Mouse (Mus musculus) kidney, postnatal 10 days (tissue): ENCODE data around the gene 4930452B06Rik.
"Not testable (repeated sequence)": the region's sequence is repeated elsewhere in the genome, so short reads cannot be mapped to it uniquely, and the experiment has no call there.

Source experiments
- DNase-seq: peaks from one replicate; pipeline ENCODE4 v3.0.0; 2021; ENCODE audit warnings: mixed read lengths

4930452B06Rik gene

DNA sequence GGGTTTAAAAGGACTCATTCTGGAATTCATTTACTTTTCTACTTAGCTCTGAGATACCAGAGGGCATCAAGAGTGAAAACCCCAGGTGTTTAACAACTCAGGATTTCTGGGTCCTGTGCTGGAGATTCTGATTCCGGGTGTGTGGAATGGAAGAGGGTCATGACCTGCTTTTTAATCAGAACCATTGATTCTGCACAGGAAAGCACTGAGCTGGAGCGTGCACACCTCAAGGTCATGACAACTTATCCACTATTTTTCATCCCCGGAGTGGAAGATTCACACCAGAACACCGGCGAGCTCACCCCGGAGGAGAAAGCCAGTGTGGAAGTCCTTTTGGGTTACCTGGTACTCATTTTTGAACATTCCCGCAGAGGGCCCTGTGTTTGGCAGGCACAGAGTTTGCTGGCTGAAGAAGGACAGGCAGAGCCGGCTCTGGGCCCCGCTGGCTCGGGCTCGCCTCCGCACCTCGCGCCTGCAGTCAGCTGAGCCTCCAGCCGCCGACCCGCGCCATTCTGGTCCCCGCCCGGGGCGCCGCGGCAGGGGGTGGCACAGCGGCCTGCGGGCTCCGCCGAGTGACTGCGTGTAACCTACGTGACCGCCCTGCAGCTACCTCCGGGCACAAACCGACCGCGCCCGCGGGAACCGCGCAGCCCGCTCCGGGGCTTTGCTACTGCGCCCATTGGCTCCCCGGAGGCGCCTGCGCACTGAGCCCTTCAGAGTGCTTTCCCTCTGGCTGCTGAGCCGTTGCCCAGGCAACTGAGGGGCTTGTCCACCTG lies at the start of gene 4930452B06Rik:
TSS of gene 4930452B06Rik (minus strand) at position 605 of the 776 bp plus-strand sequence.
- peak; percentile 90 for DNase-seq

DNA sequence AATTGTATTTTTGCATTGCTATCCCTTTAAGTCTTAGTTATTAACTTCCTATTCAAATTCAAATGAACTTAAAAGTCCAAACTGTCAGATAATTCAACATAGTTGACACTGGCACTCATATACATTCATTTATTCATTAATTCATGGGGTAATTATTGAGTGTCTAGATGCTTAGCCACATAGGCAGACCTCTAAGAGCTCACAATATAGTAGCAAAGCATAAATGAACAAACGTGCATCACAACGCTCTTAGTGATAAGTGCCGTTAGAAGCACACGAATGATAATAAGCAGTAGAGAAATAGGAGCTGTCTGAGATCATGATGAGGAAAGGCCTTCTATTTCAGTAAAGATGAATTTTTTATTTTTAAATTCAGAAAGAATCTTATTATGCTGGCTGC lies 46.6 kb upstream of the 4930452B06Rik start:
- no peak for DNase-seq

DNA sequence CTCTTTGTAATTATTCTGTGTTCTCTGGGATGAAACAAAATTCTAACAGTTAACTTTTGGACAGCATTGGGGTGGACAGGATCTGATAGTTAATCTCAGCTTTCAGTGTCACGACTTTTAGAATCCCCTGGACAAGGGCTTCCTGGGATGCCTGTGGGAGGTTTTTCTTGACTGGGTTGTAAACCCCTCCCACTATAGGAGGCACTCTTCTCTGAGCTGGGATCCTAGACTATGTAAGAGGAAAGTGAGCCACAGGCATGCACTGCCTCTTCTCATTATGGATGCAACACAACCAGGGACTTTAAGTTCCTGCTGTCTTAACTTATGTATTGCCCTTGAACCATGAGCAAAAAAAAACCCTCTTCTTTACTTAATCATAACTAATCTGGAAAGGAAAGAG lies 23.4 kb upstream of the 4930452B06Rik start:
- no peak for DNase-seq

DNA sequence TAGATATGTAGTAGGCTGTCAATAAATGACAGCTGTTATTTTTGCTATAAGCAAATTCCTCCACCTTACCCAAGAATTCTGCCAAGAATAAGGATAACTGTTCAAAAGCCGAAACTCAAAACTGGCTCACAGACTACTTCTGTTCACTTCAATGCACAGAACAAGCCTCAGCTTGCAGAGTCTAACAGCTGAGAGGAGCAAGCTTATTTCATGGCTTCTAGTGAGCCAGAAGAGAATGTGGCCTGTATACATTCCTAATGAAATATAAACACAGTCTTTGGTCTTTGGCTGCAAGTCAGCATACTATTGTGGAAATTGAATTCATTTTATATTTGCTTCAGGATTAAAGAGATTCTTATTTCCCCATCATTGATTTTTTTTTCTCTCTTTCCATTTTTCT lies 22.4 kb upstream of the 4930452B06Rik start:
- no peak for DNase-seq

DNA sequence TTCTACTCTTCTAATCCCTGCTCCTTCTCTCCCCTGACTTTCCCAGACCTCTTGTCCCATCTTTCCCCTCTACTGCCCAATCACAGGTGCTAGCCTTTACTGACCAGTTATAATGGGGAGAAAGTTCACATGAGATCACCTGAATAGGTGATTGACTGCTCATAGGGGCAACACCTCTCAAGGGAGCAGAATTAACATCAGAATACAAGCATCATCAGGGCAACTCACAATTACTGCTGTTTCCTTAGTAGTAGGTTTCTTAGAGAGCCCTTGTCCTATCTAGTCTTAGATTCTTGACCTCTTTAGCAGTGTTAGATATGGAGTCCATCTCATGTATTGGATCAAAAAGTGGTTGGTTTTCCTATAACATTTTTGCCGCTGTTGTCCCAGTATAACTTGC lies 20.1 kb upstream of the 4930452B06Rik start:
- DNase-seq = no peak

DNA sequence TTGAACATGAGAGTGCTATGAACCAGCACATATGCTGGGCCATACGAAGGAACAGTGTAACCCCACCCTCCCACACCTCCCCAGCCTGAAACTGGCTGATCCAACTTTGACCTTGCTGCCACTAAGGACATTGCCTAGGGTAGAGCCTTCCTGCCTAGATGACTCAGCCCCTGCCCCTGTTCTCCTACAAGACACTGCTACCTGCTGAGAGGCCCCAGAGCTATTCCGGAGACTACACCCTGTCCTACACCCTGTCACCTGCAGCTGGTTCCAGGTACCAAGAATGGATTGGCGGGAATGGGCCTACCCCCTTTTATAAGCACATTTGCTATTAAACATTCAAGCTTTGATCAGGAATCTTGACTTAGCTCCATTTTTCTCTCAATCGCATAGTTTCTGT lies 13.9 kb upstream of the 4930452B06Rik start:
- no peak for DNase-seq

DNA sequence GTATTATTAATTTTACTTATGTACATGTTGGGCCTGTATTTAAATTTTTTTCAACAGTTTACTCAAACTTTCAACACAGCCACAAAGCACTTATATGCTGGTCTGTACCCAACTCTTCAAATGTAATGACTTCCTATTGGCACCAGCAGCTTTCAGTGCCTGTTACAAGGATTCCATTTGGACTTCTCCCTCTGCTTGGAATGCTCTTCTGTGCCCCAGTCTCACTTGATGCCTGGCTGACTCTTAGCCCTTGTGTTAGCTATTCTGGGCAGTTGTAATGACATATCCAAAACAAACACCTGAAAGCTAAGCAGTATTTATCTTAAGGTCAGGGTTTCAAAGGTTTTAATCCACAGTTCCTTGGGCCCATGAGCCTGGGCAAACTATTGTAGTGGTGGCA lies 5.7 kb downstream of the 4930452B06Rik start:
- DNase-seq = no peak

DNA sequence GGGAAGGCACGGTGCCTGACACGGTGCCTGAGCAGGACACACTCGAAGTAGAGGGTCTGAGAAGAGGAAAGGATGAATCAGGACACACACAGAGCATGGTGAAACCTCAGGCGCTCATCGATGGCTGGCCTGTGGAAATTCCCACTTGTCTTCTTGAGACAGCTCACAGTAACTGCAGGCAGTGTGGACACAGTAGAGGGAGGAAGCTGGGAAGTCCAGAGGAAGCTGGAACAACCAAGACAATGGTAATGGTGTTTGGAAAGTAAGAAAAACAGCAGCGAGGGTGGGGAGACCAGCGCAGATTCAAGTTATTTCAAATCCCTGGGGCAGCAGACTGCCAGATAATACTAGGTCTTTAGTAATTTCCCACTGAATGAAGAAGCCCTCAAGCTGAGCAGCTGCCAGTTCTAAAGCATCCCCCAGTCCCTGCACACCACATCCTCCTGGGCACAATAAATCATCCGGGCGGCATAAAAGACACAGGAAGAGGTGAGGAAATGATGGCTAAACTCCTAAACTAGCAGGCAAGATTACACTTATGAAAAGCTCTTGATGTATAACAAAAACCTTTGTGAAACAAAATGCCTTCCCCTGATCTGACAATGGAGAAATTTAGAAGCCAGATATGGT lies 24.3 kb downstream of the 4930452B06Rik start:
- DNase-seq = peak; percentile 55

DNA sequence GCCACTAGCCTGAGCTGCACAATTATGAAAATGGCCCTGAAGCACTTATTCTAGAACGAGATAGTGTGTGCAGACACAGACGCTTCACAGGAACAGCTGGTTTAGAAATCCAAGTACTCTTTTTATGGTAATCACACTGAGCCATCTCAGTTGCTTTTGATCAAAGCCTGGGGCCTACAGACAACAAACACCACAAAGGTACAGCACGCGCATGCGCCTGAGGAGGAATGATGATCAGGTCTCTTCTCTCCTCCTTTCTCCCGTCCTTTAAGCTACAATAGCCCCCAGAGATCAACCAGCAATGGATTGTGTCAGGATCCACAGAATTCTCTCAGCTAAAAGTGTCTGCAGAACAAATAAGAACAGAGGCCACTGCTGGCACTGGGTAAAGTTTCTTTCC lies 33.8 kb downstream of the 4930452B06Rik start:
- DNase-seq = no peak

DNA sequence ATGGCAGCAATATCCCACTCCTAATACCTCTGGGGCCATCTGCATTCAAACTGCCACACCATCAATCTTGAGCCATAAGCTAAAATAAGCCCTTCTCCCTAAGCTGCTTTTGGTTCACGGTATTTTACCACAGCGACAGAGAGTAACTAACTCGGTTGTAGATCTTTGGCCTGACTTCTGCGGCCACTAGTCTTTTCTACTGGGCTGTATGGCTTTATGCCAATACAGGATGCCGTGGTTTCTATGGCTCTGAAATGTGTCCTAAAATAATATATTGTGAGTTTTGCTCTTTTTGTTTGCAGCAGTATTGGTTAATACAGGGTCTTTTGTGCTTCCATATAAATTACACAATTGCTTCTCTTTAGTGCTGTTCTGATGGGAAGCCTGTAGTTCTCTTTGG lies 37.6 kb downstream of the 4930452B06Rik start:
- DNase-seq = no peak

DNA sequence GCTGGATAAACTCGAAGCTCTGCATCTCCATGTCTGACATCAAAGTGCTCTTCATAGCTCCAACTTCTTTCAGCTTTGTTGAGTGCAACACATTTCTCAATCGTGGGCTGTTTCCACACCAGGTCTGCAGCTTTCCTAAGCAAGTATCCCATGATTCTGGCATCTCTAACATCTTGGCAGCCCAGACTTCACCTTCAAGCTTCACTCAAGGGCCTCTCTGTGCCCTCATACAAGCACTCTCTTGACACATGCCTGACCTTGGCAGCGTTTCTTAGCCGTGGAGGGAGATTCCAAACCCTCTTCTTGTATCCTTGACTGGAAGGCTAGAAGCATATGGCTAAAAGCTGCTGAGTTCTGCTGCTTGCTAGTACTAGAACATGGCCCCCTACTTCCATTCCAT lies 38.6 kb downstream of the 4930452B06Rik start:
- DNase-seq = no peak

DNA sequence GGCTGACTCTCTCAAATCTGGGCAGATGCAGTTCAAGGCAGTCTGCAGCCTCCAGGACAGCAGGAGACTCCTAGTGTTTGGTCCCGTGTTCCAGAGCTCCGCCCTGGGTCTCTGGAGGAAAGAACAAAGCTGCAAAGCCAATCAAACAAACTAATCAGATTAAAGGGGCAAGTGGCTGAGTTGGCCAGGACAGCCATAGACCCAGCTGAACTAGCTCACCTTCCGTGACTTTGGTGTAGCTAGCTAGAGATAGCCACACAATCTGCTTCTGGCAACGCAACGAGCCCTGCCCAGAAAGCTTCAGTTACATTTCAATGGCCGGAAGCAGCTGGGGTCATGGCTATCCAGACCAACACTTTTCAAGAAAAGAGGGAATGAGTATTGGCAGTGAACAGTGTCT lies 44.9 kb downstream of the 4930452B06Rik start:
- peak; percentile 24 for DNase-seq

DNA sequence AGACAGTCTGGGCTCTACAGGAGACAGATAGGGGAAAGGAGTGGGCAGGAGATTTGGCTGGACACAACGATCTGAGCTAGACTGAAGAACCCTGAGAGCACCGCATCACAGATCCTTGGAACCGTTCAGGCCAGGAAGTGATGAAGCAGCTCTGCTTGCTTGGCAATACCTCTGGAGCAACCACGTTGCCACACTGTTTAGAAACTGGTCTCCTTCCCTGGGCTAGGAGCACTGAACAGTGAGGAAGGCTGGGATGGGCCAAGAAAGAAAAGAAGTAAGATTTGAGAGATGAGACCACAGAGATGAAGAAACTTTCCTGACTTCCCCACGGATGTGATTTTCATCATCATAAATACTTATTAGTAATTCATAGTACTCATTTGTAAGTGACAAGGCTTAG lies 45.5 kb downstream of the 4930452B06Rik start:
- DNase-seq = no peak

DNA sequence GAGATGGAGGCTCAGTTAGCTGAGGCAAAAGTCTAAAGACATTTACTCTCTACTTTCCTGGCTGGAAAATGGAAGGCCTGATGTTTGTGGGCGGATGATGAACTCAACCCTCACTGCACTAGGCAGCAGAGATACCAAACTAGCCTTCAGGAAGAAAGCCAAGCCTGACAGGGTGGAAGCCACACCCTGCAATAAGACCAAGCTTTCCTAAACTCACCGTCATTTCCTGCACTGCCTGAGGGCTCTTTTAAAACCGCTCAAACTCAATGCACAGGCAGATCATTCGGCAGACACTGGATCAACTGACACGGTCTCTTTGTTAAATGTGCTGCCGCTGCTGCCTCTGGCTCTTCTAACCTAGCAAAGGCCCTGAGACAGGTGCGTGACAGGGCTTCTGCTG lies 50.4 kb downstream of the 4930452B06Rik start:
- no peak for DNase-seq

DNA sequence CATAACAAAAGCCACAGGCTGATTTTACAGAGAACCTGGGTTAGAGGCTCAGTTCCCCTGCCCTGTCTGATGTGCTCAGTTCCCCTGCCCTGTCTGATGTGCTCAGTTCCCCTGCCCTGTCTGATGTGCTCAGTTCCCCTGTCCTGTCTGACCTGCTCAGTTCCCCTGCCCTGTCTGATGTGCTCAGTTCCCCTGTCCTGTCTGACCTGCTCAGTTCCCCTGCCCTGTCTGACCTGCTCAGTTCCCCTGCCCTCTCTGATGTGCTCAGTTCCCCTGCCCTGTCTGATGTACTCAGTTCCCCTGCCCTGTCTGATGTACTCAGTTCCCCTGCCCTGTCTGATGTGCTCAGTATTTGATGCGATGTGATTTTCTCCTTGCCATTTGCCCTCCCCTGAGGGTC lies 51.6 kb downstream of the 4930452B06Rik start:
- not testable (repeated sequence) for DNase-seq

DNA sequence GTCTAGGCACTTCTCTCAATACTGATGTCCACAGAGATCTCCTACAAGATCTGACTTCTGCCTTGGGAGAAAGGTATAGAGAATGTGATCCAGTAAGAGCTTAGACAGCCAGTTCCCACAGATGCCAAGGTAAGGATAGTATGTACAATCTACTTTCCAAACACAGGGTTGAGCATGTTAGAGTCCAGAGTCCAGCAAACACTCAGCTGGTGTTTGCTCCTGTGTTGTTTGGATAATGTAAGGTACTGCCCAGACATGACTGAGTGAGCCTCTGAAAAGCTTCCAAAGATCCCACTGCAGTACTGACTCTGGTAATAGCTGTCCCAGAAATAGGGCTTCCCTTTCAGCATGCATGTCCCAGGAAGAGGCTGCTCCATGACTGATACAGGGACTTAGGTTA lies 54.0 kb downstream of the 4930452B06Rik start:
- DNase-seq = no peak

DNA sequence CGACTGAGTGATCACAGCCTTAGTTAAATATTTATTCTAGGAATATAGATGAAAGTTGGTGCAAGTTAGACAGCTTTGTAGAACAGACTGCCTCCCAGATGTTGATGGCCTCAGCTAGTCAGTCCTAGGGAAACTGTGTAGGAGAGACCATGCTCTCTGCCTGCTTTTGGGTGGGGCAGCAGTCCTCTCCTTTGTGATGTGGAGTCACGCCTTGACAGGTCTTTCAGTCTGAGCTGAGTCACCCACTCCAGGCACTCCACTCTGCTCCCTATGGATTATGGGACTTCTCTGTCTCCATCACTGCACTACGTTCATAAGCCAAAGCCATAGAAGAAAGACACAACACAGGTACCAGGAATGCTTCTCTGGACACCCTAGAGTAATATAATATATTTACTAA lies 55.9 kb downstream of the 4930452B06Rik start:
- no peak for DNase-seq

DNA sequence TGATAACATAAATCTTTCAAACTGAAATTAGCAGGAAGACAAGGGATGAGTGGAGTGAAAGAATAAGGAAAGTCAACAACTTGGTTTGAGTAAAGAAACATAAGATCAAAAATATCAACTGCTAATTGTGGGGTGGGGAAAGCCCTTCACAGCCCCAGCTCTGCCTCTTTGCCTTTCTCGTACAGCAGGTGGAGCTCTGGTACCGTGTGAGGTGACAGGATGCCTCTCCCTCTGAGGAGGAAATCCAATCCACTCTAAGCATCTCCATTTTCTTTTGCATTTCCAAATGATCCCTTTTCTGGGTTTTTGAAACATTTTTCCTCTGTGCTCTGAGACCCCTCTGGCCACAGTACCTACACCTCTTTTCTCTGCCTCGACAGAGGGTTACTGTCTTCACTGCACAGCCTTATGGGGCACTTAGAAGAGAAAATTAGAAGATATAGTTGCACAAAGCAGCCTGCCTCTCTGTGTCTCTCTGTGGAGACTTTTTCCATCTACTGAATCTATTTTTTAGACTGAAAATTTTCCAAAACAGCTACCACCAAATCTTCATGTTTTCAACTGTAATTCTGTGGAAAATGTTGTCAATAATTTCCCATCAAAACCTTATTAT lies 57.4 kb downstream of the 4930452B06Rik start:
- peak; percentile 78 for DNase-seq

DNA sequence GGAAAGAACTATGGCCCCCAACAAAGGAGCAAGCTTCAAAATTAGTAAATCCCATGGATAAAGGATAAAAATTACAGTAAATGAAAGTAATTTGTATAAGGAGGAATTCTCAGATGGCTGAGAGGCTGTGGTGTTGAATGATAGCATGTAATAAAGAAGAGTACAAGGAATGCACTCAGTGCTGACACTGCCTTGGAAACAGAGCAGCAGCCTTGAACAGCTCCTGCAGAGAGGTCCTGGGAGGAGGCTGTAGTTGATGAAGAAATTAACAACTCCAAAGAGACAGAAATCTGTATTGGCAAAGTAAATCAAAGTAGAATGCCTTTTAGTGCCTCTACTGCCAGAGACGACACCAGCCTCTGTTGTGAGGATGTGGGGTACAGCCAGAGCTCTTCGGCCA lies 61.1 kb downstream of the 4930452B06Rik start:
- no peak for DNase-seq

DNA sequence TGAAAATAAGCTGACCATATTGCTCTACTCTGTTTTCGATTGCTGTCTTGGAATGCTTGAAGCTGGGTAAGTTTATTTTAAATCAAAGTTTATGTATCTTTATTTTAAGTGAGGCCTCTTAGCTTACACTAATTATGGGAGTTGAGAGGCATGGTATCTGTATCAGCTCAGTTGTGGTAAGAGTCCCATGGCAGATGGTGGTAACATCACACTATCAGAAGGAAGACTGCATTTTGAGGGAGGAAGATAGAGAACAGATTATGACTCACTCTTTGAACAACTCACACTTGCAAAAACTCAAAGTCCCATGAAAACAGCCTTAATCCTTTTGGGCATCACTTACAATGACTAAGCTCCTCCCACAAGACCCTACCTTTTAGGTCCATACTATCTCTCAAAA lies 81.0 kb downstream of the 4930452B06Rik start:
- DNase-seq = no peak

DNA sequence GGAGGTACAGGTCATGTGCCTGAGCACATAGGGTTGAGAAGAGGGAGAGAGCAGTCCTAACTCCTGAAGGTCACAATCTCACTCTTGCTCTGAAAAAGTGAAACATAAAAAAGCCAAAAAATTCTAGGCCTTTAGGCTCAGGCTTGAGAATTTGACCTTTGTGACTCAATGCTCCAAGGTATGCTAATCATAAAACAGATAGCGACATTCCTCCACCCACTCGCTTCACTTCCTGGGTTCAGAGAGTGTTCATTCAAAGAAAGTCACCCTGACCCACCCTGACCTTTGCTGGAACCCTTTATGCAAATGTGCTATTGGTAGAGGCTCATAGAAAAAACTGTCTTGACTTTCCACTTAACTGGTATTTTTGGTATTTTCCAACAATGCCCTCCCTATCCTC lies 115.0 kb downstream of the 4930452B06Rik start:
- not testable (repeated sequence) for DNase-seq

DNA sequence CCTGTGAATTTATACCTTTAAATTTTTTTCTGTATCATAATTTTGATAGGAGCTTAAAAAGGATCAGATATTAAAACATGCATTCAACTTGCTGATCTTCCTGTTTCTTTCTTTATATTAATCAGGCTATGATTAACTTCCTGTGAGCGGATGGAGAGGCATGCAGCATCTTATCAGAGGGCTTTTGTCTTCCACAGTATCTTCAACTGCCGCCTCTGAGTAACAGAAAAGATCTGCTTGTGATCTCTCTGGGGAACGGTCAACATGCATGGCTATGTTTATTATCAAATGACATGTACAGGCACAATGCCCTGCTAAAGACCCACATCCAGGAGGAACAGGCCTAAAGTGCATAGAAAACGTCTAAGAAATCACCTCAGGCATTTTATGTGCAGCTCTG lies 116.9 kb downstream of the 4930452B06Rik start:
- no peak for DNase-seq

DNA sequence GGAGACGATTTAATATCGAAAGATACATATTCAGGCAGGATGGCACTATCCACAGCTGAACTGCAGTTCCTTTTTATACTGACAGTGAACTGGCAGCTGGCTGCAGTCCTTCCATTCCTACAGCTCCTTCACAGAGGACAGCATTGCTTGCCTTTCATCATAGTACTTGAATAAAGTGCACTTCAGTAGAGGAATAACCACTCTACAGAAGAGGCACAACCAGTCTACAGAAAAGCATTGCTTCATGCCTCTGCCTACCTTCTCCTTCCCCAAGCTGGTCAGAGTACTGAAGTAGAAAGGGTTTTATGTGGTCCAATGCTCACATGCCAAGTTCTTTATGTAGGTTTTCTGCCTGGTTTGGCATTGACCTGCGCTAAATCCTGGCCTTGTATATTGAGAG lies 130.0 kb downstream of the 4930452B06Rik start:
- no peak for DNase-seq

DNA sequence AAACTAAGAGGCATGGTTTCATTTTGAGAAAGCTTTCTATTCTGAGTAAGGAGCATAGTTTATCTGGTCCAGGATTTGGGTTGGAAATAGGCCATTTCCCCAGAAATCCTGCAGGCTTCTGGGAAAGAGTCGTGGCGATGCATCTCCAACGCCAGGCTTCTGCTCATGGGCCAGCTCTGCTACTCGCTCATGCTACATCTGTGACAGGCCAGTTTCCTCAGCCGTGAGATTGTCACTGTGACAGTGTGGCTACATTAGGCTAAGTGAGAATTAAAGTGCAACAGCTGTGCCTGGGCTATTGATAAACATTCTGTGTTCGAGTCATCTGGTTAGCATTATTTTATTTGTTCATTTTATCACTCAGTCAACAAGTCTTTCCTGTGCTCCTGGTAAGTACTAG lies 140.8 kb downstream of the 4930452B06Rik start:
- no peak for DNase-seq
